Mouse (Mus musculus) olfactory bulb, adult 2 months (tissue): ENCODE data around the gene Rsbn1l.

Experiments
- CTCF ChIP-seq: fragments of 200-500 bp; IDR thresholded peaks from 2 replicates; pipeline ENCODE4 v1.5.1; 2012; ENCODE audit warnings: low read depth, mild to moderate bottlenecking, low read length, moderate library complexity; ENCODE audit not compliant: insufficient read depth
- POLR2A ChIP-seq: fragments of 200-500 bp; IDR thresholded peaks from 2 replicates; pipeline ENCODE4 v1.6.1; 2012; ENCODE audit warnings: mild to moderate bottlenecking, low read depth, low read length, moderate library complexity; ENCODE audit not compliant: insufficient read depth

- no peak for TF ChIP-seq POLR2A
- TF ChIP-seq CTCF, result no peak
These were observed 94.3 kb downstream of the Rsbn1l start for GRCm38 (mm10) chr5:20861901-20862300.
